In genomic region chr5:134617071-134617470, GRCm38 (mm10) we compare ENCODE assay signal across 8 mouse cellular contexts. TPM values are rescaled to one million over a fixed set of nuclear protein-coding genes. Genes with fewer than 3 reads are reported as not detected.
A peak's percentile ranks its signal among the peaks of the same experiment; 100 is the strongest.
DNase-seq lines count a peak whose midpoint lies in the region; ATAC-seq and TF ChIP-seq lines count a peak whose summit lies in the region.

No protein-coding gene starts in this region.

- H3K9ac ChIP-seq in neural tube, embryonic 15.5 days (replicated peaks): no peak overlapping the region
- H3K9ac ChIP-seq in intestine, postnatal 0 days (ENCODE audit: low read depth, low read length): no peak overlapping the region
- H3K9ac ChIP-seq in liver, embryonic 13.5 days: no peak overlapping the region

- 61% methylated on average over 3 of the region's 3 CpGs for WGBS in neural tube, embryonic 15.5 days
- WGBS in intestine, postnatal 0 days: 52% methylated on average over 3 of the region's 3 CpGs
- 30% methylated on average over 3 of the region's 3 CpGs for WGBS in liver, embryonic 13.5 days (ENCODE audit: insufficient replicate concordance)

- TF ChIP-seq CTCF in bone marrow macrophage, adult 2 months (IDR thresholded peaks at IDR 0.05; ENCODE audit: low read depth, low read length): peak; percentile 90
- TF ChIP-seq CTCF in intestine, postnatal 0 days (IDR thresholded peaks at IDR 0.05; ENCODE audit: low read depth): peak; percentile 98

- ATAC-seq in neural tube, embryonic 15.5 days (ENCODE audit: low FRiP score): no peak
- peak; percentile 70 for ATAC-seq in erythroid progenitor cell, adult 5-6 weeks (replicated peaks; ENCODE audit: low FRiP score, poor library complexity, severe bottlenecking)
- no peak for ATAC-seq in intestine, postnatal 0 days
- peak; percentile 47 for ATAC-seq in liver, embryonic 13.5 days (ENCODE audit: low read depth)

- H3K27ac ChIP-seq in neural tube, embryonic 15.5 days (replicated peaks): no peak overlapping the region
- H3K27ac ChIP-seq in bone marrow macrophage, adult 2 months (ENCODE audit: insufficient read depth, low read depth, low read length): no peak overlapping the region
- H3K27ac ChIP-seq in intestine, postnatal 0 days (ENCODE audit: low read depth, low read length): no peak overlapping the region
- no peak overlapping the region; the same call in 1 of the 2 replicates for H3K27ac ChIP-seq in liver, embryonic 13.5 days

- no peaks in the 10 kb centered on the region for H3K27me3 ChIP-seq in neural tube, embryonic 15.5 days (replicated peaks)
- no peaks in the 10 kb centered on the region for H3K27me3 ChIP-seq in intestine, postnatal 0 days (replicated peaks; ENCODE audit: control insufficient read depth, insufficient read depth, low read length)
- H3K27me3 ChIP-seq in liver, embryonic 13.5 days: no peaks in the 10 kb centered on the region

- no peaks in the 10 kb centered on the region for H3K9me3 ChIP-seq in neural tube, embryonic 15.5 days (replicated peaks)
- no peaks in the 10 kb centered on the region for H3K9me3 ChIP-seq in intestine, postnatal 0 days (ENCODE audit: control insufficient read depth)
- H3K9me3 ChIP-seq in liver, embryonic 13.5 days (replicated peaks): no peaks in the 10 kb centered on the region

- no peak overlapping the region for H3K4me3 ChIP-seq in neural tube, embryonic 15.5 days (replicated peaks)
- no peak overlapping the region for H3K4me3 ChIP-seq in bone marrow macrophage, adult 2 months (ENCODE audit: insufficient read depth, low read length)
- H3K4me3 ChIP-seq in intestine, postnatal 0 days (ENCODE audit: low read depth, low read length): no peak overlapping the region
- no peak overlapping the region for H3K4me3 ChIP-seq in liver, embryonic 13.5 days (replicated peaks)

- DNase-seq in neural tube, embryonic 10.5 days (ENCODE audit: extremely low spot score, low spot score): peak; percentile 52
- DNase-seq in liver, embryonic 13.5 days: peak; percentile 45
- DNase-seq in retina, embryonic 14.5 days (ENCODE audit: low spot score): peak; percentile 67
- DNase-seq in thymus, postnatal 4 days: peak; percentile 82

- H3K36me3 ChIP-seq in neural tube, embryonic 15.5 days: peaks cover 50% of the 10 kb centered on the region
- peaks cover 45% of the 10 kb centered on the region for H3K36me3 ChIP-seq in intestine, postnatal 0 days (ENCODE audit: control insufficient read depth, insufficient read depth)
- peaks cover 63% of the 10 kb centered on the region for H3K36me3 ChIP-seq in liver, embryonic 13.5 days

- no peak for TF ChIP-seq POLR2A in bone marrow macrophage, adult 2 months (IDR thresholded peaks at IDR 0.05; ENCODE audit: borderline replicate concordance, low read depth, low read length)

- H3K4me1 ChIP-seq in neural tube, embryonic 15.5 days: no peaks in the 10 kb centered on the region; the same call in 1 of the 2 replicates
- peaks cover 37% of the 10 kb centered on the region for H3K4me1 ChIP-seq in bone marrow macrophage, adult 2 months (ENCODE audit: control insufficient read depth, insufficient read depth, low read length)
- 0 out of 2 replicates have a peak, but pooled peaks cover 2% of the 10 kb centered on the region for H3K4me1 ChIP-seq in intestine, postnatal 0 days (replicated peaks; ENCODE audit: control insufficient read depth, insufficient read depth, low read length)
- peaks cover under 1% of the 10 kb centered on the region for H3K4me1 ChIP-seq in liver, embryonic 13.5 days (replicated peaks)

- no peak overlapping the region for H3K4me2 ChIP-seq in neural tube, embryonic 15.5 days
- H3K4me2 ChIP-seq in intestine, postnatal 0 days (replicated peaks; ENCODE audit: low read depth): no peak overlapping the region
- H3K4me2 ChIP-seq in liver, embryonic 13.5 days: no peak overlapping the region

RNA-seq across cellular contexts. Expression of gene Lat2, which starts 2.2 kb away (rescaled TPM):
- polyA plus RNA-seq in neural tube, embryonic 15.5 days (2015; fragmentation: Nextera tagmentation; extraction: Ambion mirVana): 3.4 and 3.9 TPM in 2 replicates
- polyA plus RNA-seq in bone marrow macrophage, adult 2 months (2012; ENCODE audit: insufficient read depth, insufficient read length, missing spikeins): 202 and 213 TPM in 2 replicates
- total RNA-seq in erythroid progenitor cell, adult 5-6 weeks (2015; ENCODE audit: low replicate concordance): 4.2 and 9.4 TPM in 2 replicates
- total RNA-seq in erythroid progenitor cell, adult 5-6 weeks (2017; ENCODE audit: low replicate concordance): 4.0 and 14.3 TPM in 2 replicates
- 1.3 and 1.4 TPM in 2 replicates for polyA plus RNA-seq in intestine, postnatal 0 days (2015; fragmentation: Nextera tagmentation; extraction: Ambion mirVana)
- polyA plus RNA-seq in liver, embryonic 13.5 days (2015; fragmentation: Nextera tagmentation; extraction: Ambion mirVana): 1.6 TPM in 2 replicates

RNA-seq across cellular contexts. Expression of gene Eif4h, which starts 22.2 kb away (rescaled TPM):
- 317 and 361 TPM in 2 replicates for polyA plus RNA-seq in neural tube, embryonic 15.5 days (2015; fragmentation: Nextera tagmentation; extraction: Ambion mirVana)
- polyA plus RNA-seq in bone marrow macrophage, adult 2 months (2012; ENCODE audit: insufficient read depth, insufficient read length, missing spikeins): 169 and 175 TPM in 2 replicates
- 105 and 157 TPM in 2 replicates for total RNA-seq in erythroid progenitor cell, adult 5-6 weeks (2015; ENCODE audit: low replicate concordance)
- total RNA-seq in erythroid progenitor cell, adult 5-6 weeks (2017; ENCODE audit: low replicate concordance): 150 and 178 TPM in 2 replicates
- 217 and 232 TPM in 2 replicates for polyA plus RNA-seq in intestine, postnatal 0 days (2015; fragmentation: Nextera tagmentation; extraction: Ambion mirVana)
- 229 and 233 TPM in 2 replicates for polyA plus RNA-seq in liver, embryonic 13.5 days (2015; fragmentation: Nextera tagmentation; extraction: Ambion mirVana)

RNA-seq across cellular contexts. Expression of gene Rfc2, which starts 35.9 kb away (rescaled TPM):
- 185 and 216 TPM in 2 replicates for polyA plus RNA-seq in neural tube, embryonic 15.5 days (2015; fragmentation: Nextera tagmentation; extraction: Ambion mirVana)
- 90.0 and 91.9 TPM in 2 replicates for polyA plus RNA-seq in bone marrow macrophage, adult 2 months (2012; ENCODE audit: insufficient read depth, insufficient read length, missing spikeins)
- total RNA-seq in erythroid progenitor cell, adult 5-6 weeks (2015; ENCODE audit: low replicate concordance): 83.4 and 101 TPM in 2 replicates
- total RNA-seq in erythroid progenitor cell, adult 5-6 weeks (2017; ENCODE audit: low replicate concordance): 51.7 and 56.7 TPM in 2 replicates
- polyA plus RNA-seq in intestine, postnatal 0 days (2015; fragmentation: Nextera tagmentation; extraction: Ambion mirVana): 88.6 and 93.2 TPM in 2 replicates
- polyA plus RNA-seq in liver, embryonic 13.5 days (2015; fragmentation: Nextera tagmentation; extraction: Ambion mirVana): 233 and 246 TPM in 2 replicates

RNA-seq across cellular contexts. Expression of gene Syna, which starts 57.1 kb away (rescaled TPM):
- polyA plus RNA-seq in neural tube, embryonic 15.5 days (2015; fragmentation: Nextera tagmentation; extraction: Ambion mirVana): 0.51 and 0.63 TPM in 2 replicates
- not detected in 2 replicates for polyA plus RNA-seq in bone marrow macrophage, adult 2 months (2012; ENCODE audit: insufficient read depth, insufficient read length, missing spikeins)
- total RNA-seq in erythroid progenitor cell, adult 5-6 weeks (2015; ENCODE audit: low replicate concordance): not detected in 2 replicates
- not detected in 2 replicates for total RNA-seq in erythroid progenitor cell, adult 5-6 weeks (2017; ENCODE audit: low replicate concordance)
- 0.13 and 0.25 TPM in 2 replicates for polyA plus RNA-seq in intestine, postnatal 0 days (2015; fragmentation: Nextera tagmentation; extraction: Ambion mirVana)
- not detected in 2 replicates for polyA plus RNA-seq in liver, embryonic 13.5 days (2015; fragmentation: Nextera tagmentation; extraction: Ambion mirVana)

Comparison
In these comparisons a context has a peak if more than half of its experiments do, and no peak if none do; other contexts are left out.
1. ATAC-seq: peak in erythroid progenitor cell, adult 5-6 weeks (single experiment) and liver, embryonic 13.5 days (single experiment); none in neural tube, embryonic 15.5 days (single experiment) and intestine, postnatal 0 days (single experiment).
2. RNA of gene Lat2, which starts 2.2 kb away (polyA plus RNA-seq): 202 to 213 TPM in bone marrow macrophage, adult 2 months; 3.4 to 3.9 TPM in neural tube, embryonic 15.5 days, 1.6 TPM in liver, embryonic 13.5 days and 1.3 to 1.4 TPM in intestine, postnatal 0 days; every median in the first group is over 10 times any median in the second.
3. Peak in every context shown above with its lines, with median percentiles within 50 percentile points of each other: DNase-seq.